Mouse (Mus musculus): Measurements from ENCODE around the gene Tpi1. TPM values are rescaled to one million over a fixed set of nuclear protein-coding genes. Genes with fewer than 3 reads are reported as not detected.

The Tpi1 gene
- 134 TPM for polyA plus RNA-seq (2017; shearing (Covaris generic))

DNA sequence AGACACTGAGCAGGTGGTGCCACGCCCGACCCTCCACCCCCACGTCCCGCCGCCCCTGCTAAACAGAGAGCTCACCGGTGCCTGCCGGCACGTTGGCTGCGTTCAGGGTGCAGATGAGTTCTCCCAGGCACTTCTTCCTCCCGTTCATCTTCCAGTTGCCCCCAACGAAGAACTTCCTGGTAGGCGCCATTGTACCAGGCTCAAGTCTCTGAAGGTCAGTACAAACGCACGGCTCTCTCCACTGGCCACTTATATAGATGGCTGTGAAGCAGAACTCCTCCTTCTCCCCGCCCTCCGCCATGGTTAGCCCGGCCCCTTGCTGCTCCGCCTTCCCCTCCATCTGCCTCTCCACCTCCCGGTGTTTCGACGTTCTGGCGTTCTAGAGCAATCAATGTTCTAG is at the start of gene Tpi1:
Gene Tpi1 (minus strand): TSS at position 364 of the 400 bp plus-strand sequence.

DNA sequence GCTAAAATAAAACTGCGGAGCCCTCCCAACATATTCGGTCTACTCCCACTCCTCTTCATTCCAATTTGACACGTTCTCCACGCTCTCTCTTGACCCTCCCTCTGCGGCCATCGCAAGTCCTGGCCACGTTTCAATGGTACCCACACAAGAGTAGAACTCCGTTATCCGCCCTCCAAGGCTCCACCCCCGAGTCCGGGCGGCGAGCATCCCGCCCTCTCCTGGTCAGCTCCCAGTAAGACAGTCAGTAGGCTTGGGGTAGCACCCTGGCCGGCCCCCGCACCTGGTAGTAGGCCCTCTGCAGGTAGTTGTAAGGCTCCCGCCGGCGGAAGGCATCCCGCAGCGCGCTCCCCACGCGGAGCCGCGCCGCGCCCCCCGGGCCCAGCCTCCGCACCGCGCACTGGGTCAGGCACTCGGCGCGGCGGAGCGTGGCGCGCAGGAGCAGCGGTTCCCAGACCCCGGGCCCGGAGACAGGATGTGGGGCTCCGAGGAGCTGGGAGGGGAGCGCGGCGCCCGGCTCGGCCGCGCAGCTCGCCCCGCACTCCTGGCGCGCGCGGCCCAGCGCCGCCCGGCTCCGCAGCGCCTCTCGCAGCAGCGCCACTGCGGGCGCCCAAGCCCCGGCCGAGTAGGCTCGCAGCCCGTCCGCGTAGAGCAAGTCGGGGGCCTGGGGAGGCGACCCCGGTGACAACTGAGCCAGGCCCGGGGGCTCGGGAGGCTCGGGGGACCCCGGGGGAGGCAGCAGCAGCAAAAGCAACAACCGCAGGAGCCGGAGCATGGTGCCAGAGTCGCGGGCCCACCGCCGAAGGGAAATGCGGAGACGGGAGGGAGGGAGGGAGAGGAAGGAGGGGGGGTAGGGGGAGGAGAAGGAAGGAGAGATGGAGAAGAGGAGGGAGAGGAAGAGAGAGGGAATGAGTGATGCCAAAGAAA is 43.1 kb upstream of the Tpi1 start, which contains the start of gene P3h3:
Gene P3h3 (minus strand): TSS at position 837 of the 924 bp plus-strand sequence.

DNA sequence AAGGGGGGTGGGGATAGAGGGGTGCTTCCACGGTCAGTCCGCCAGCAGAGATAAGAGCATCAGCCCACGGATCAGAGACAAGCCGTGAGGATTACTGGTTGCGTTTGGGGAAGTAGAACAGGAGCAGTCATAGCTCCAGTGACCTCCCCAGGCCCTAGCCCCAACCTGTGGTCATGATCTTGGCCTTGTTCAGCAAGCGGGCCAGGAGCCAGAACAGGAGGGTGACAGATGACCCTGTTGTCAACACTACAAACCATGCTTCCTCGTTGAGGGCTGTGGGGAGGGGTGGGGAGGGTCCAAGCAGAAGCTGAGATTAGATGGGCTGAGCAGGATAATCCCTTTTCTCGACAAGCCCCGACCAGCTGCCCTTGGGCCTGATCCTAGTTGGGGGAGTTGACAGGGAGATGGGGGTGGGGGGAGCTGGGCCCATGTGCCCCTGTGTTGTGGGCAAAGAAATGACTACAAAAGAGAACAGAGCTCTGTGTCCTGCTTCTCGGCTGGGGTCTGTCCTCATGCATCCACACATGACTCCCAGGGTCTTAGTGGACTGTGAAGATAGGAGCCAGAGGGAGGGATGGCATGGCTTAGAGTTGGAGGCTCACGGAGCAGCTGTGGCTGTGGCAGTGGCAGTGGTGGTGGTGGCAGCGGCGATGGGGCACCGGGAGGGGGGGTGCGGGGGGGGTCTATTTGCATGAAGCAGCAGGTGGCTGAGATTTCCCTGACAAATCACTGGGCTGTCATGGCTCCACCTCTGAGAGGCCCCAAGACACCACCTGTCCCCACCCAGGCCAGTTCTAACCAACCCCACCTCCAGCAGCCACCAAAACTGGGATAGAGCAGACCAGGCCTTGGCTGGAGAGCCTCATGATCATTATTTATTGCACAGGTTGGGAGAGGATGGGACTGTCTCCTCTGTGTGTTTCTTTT is 26.4 kb upstream of the Tpi1 start, which contains the start of gene Gnb3:
Gene Gnb3 (minus strand): TSS at position 35 of the 927 bp plus-strand sequence.

DNA sequence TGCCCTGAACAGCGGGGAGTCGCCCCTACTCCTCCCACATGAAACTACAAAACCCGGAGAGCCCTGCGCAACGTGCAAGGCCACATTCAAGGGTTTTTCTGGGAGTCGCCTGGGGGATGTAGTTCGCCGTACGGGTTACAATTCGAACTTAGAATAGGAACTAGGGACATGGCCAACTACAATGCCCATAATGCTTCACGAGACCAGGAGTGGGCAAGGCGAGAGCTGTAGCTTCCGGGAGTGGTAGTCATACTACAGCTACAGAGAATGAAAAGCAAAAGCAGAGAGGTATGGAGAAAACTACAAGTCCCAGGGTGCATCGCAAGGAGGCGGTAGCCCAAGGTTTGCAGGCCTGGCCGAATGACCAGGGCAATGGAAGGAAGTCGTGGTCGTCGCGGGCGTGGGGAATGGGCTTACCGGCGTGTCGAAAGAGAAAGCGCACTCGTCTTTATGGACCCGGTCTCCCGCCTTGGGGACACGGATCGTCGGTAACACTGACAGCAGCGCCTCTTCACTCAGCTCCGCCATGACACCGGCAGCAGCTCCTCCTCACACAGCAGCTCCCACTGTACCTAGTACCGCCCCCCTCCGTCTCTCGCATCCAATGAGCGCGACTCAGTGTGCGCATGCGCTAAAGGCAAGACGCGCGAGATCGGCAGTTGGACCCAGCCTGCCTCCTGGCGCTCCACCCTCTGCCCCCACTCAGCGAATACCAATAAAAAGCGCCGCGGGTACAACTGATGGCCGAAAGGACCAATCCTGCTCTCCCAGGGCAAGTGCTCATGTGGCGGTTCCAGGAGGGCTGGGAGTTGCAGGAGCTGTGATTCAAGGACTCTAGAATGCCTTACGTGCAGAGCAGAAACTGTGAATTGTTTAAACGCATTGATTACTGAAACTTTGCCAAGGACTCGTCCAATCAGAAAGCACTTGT is 15.0 kb upstream of the Tpi1 start, which contains the start of the genes Usp5 and Cdca3:
Gene Usp5 (minus strand): TSS at position 617 of the 931 bp plus-strand sequence.
Gene Cdca3 (plus strand): TSS at position 680 of the 931 bp plus-strand sequence.

DNA sequence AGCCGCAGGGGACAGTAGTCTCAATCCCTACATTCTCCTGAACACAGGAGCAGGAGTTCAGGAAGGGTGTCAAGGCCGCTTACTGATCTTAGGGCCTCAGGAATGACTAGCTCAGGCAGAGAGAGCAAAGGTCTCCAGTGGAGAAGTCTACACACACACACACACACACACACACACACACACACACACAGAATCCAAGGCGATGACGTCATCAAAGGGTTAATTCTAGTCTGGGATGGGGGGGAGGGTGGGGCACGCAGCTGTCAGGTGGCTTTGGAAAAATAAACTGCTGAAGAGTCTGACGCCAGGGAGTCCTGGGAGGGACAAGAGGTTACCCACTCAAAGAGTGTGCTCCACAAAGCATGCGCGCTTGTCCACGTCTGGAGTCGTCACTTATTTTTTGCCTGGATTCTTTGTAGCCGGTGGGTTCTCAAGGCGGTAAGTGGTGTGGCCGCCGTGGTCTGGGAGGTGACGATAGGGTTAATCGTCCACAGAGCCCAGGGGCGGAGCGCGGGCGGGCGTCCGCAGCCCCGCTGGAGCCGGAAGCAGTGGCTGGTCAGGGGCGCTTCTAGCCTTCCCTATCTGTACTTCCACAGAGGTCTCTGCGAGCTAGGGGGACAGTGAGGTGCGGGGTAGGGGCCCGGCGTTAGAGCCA is 5.6 kb downstream of the Tpi1 start, which contains the start of gene Spsb2:
Gene Spsb2 (plus strand): TSS at position 304 of the 655 bp plus-strand sequence.

DNA sequence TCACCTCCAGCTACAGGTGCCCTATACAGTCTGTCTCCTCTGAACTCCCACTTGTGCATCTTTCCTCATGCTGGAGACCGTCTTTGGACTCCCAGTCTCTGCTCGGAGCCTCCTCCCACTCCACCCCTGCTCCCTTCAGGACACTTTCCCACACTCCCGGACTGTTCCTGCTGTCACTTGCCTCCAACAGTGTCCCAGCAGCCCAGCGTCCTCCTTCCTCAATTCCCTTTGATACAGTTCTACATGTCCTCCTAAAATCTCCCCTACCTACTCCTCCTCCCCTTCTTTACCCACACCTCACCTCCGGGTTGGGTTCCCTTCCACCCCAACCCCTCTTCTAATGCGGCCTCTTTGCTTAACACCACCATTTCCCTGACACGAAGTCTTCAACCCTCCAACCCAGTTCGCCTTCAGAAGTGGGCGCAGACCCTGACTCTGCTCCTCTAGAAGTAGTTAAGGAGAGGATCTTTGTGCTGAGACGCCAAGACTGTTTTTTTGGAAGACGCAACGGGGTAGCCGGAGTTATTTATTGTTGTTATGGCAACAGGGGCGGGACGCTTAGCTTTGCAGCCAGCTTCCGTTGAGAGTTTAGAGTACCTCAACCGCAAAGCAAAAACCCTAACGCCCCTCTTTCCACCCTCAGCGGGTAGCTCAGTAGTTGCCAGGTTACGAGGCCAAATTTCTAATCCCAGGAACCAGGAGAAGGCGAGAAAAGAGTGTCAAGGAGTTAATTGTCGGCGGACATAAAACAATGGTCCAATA is 34.7 kb downstream of the Tpi1 start, which contains the start of gene Lrrc23:
Gene Lrrc23 (minus strand): TSS at position 506 of the 762 bp plus-strand sequence.

DNA sequence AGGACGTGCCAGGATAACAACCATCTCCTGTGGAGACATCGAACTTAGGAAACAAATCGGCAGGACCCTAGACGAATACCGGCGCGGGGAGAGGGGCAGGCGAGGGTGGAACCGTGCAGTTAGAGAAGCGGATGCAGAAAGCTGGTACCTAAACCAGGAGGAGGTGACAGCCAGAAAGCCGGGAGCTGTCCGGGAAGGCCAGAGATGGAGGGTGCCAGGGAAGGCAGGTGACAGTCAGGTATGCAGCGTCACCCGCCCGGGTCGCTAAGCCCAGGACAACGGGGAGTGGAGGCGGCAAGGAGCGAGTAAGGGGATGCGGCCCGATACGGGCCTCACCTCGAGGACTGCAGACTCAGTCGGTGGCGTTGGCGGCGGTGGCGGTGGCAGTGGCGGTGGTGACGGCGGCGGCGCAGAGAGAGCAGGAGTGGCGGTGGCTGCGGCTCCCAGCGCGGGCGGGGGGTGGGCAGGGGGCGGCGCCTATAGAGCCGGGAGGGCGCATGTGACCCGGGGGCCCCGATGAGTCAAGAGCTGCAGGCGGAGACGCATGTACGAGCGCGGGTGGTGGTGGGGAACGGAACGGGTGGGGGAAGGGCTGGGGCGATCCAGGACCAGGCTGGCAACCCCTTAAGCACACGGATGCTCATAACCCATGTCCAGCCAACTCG is 44.9 kb downstream of the Tpi1 start, which contains the start of gene Eno2:
Gene Eno2 (minus strand): TSS at position 573 of the 665 bp plus-strand sequence.

Other genes with a start within 250 kb of the Tpi1 start
- not detected for gene C1rb, start 244.0 kb downstream of the Tpi1 start, polyA plus RNA-seq (2017; shearing (Covaris generic))
- gene C1s2, start 178.2 kb downstream of the Tpi1 start, polyA plus RNA-seq (2017; shearing (Covaris generic)) = not detected
- gene Lpcat3, start 151.3 kb downstream of the Tpi1 start, polyA plus RNA-seq (2017; shearing (Covaris generic)) = 56.7 TPM
- 306 TPM for gene Emg1, start 102.1 kb downstream of the Tpi1 start, polyA plus RNA-seq (2017; shearing (Covaris generic))
- 205 TPM for gene Phb2, start 102.0 kb downstream of the Tpi1 start, polyA plus RNA-seq (2017; shearing (Covaris generic))
- 376 TPM for gene Ptpn6, start 75.6 kb downstream of the Tpi1 start, polyA plus RNA-seq (2017; shearing (Covaris generic))
- 525 TPM for gene Grcc10, start 72.9 kb downstream of the Tpi1 start, polyA plus RNA-seq (2017; shearing (Covaris generic))
- not detected for gene Gm45234, start 58.3 kb downstream of the Tpi1 start, polyA plus RNA-seq (2017; shearing (Covaris generic))
- gene Atn1, start 57.8 kb downstream of the Tpi1 start, polyA plus RNA-seq (2017; shearing (Covaris generic)) = 2.9 TPM
- gene Eno2, start 44.6 kb downstream of the Tpi1 start, polyA plus RNA-seq (2017; shearing (Covaris generic)) = 8.5 TPM
- gene Lrrc23, start 34.6 kb downstream of the Tpi1 start, polyA plus RNA-seq (2017; shearing (Covaris generic)) = 2.4 TPM
- 8.8 TPM for gene Spsb2, start 5.6 kb downstream of the Tpi1 start, polyA plus RNA-seq (2017; shearing (Covaris generic))
- 143 TPM for gene Usp5, start 15.2 kb upstream of the Tpi1 start, polyA plus RNA-seq (2017; shearing (Covaris generic))
- gene Cdca3, start 15.3 kb upstream of the Tpi1 start, polyA plus RNA-seq (2017; shearing (Covaris generic)) = 8.5 TPM
- not detected for gene Gnb3, start 26.0 kb upstream of the Tpi1 start, polyA plus RNA-seq (2017; shearing (Covaris generic))
- not detected for gene P3h3, start 43.5 kb upstream of the Tpi1 start, polyA plus RNA-seq (2017; shearing (Covaris generic))
- gene Gpr162, start 49.7 kb upstream of the Tpi1 start, polyA plus RNA-seq (2017; shearing (Covaris generic)) = 0.39 TPM
- 304 TPM for gene Cd4, start 73.9 kb upstream of the Tpi1 start, polyA plus RNA-seq (2017; shearing (Covaris generic))
- 5.8 TPM for gene Lag3, start 97.4 kb upstream of the Tpi1 start, polyA plus RNA-seq (2017; shearing (Covaris generic))
- gene Ptms, start 105.8 kb upstream of the Tpi1 start, polyA plus RNA-seq (2017; shearing (Covaris generic)) = 11.1 TPM
- 189 TPM for gene Mlf2, start 117.1 kb upstream of the Tpi1 start, polyA plus RNA-seq (2017; shearing (Covaris generic))
- 105 TPM for gene Cops7a, start 151.2 kb upstream of the Tpi1 start, polyA plus RNA-seq (2017; shearing (Covaris generic))
- gene Pianp, start 182.4 kb upstream of the Tpi1 start, polyA plus RNA-seq (2017; shearing (Covaris generic)) = not detected
- 25.6 TPM for gene Zfp384, start 194.8 kb upstream of the Tpi1 start, polyA plus RNA-seq (2017; shearing (Covaris generic))
- 85.5 TPM for gene Ing4, start 225.5 kb upstream of the Tpi1 start, polyA plus RNA-seq (2017; shearing (Covaris generic))
- gene Acrbp, start 235.4 kb upstream of the Tpi1 start, polyA plus RNA-seq (2017; shearing (Covaris generic)) = 26.6 TPM